Mouse (Mus musculus) c-Kit-positive CD71-negative TER-119-negative erythroid progenitor cells, embryonic 14.5 days (primary cell): ENCODE results near the gene Git1.

Experiments
- DNase-seq: peaks from one replicate; pipeline ENCODE4 v3.0.0-alpha.2; 2013; ENCODE audit warnings: low read depth

Gene Git1

GRCm38 (mm10) chr11:77501971-77502370, 8.6 kb downstream of the Git1 start:
- DNase-seq = no peak

DNA sequence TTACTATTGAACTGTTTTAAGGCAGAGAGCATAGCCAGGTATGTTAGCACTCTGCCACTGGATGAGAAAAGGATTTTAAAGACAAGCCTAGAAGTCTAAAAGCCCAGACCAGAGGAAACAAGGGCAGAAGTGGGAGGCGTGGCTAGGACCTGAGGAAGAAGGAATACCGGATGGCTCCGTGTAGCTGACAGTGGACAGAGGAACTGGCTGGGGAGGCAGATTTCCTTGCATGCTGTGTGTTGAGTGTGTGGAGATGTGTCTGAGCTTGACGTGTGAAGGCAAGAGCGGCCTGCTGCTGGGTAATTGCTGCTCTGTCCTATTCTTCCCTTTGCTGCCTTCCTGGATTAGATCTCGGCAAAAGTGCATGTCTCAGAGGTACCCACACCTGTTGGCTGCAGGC, 9.1 kb downstream of the Git1 start:
- no peak for DNase-seq

- DNase-seq = no peak
Measured at GRCm38 (mm10) chr11:77503511-77503910, 10.1 kb downstream of the Git1 start.

DNA sequence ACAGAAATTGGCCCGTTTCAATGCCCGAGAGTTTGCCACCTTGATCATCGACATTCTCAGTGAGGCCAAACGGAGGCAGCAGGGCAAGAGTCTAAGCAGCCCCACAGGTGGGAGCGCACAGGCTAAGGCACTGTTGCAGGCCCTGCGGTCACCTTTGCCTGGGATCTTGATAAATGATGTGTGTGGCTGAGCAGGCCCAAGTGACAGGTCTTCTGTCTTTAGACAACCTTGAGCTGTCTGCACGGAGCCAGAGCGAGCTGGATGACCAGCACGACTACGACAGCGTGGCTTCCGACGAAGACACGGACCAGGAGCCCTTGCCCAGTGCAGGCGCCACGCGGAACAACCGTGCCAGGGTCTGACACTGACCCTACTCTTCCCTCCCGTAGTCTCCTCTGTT, 11.0 kb downstream of the Git1 start:
- DNase-seq = no peak

- DNase-seq = no peak
Measured at GRCm38 (mm10) chr11:77505291-77505980, 12.1 kb downstream of the Git1 start.

DNA sequence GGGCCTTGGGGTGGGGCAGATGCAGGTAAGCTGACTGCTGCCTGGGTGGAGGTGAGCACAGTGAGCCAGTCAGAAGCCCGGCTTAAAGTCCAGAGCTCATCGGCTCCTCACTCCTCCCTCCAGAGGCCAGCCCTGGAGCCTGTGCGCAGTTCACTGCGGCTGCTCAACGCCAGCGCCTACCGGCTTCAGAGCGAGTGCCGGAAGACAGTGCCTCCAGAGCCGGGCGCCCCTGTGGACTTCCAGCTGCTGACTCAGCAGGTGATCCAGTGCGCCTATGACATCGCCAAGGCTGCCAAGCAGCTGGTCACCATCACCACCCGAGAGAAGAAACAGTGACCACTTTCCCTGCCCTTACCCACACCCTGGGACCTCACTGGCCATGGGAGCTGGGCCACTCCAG, 12.9 kb downstream of the Git1 start:
- DNase-seq = no peak

DNA sequence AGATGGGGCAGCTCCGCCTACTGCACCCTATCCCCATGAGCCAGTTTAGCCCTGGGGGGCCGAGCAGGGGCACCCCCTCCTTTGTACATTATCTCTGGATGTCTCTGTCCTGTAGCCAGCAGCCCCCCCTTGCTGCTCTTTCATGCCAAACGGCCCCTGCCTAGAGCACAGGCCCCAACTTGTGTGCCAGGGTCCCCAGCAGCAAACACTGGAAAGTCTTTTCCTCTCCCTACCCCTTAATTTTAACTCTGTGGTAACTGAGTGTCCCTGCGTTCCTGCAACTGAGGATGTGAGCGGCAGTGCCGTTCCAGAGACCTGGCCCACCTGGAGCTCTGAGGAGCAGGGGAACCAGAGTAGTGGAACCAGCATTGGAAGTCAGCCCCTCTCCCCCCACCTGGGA, 13.6 kb downstream of the Git1 start:
- no peak for DNase-seq

DNA sequence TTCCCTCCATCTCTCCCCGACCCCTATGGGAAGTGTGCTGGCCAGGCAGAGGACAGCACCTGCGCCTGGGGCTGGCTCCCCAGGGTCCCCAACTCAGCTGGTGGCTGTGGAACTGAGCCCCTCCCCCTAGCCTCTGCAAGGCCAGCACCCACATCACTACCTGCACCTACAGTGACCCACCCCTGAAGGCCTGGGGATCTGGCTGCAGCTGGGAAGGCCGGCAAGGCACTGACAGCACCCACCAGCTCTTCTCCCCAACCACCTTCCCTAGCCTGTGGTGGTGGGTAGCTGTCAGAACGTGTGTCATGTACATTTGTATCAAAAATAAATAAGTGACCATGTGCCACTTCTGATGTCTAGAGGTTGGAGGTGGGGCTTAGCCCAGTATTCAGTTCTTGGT, 14.1 kb downstream of the Git1 start:
- no peak for DNase-seq

DNA sequence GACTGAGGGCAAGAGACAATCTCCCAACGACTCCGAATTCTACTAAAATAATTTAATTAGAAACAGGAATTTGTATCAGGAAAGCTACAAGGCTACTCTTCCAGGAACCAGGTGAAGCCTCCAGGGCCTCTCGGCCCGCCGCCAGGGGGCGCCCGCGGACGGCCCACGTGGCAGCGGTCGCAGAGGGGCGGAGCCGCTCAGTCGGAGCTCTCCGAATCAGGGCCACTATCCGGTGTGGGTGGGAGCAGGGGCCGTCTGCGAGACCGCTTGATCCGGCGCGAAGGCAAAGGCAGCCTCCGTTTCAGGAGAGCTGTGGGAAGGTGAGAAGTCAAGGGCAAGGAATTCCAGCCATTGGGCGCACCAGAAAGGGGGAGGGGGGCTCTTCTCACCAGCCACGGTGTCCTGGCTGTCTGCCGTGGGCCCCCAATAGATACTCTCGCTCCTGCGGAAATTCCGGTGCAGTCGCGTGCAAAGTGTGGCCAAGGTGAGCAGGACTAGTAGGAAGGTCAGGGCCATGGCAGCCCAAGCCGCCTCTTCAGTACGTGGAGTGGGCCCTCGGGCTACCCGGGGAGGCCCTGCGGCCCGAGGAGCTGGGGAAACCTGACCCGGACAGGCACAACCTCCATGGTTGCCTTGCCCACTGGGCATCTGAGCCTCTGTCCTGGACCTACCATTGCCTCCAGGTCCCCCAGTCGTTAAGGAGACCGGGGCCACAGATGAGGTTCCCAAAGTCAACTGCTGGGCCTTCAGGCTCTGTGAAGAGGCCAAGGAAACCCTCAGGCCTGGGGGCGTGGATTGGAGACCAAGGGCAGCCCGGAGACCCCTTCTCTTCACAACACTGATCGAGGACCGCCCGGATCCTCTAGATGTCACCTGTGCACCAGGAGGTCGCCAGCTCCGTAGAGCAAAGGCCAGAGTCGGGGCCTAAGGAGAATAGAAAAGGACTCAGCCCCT, 15.0 kb downstream of the Git1 start:
- no peak for DNase-seq

DNA sequence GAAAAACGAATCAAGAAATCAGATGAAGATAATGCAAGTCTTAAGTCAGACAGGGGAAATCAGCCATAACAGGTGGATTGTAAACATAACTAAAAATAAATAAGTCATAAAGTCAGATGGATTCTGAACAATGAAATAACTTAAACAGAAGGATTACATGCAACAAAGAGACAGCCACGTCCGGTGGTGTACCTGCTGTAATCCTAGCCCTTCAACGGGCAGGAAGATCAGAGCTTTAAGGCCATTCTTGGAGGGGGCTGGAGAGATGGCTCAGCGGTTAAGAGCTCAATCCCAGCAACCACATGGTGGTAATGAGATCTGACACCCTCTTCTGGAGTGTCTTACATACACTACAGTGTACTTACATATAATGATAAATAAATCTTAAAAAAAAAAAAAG, 18.0 kb downstream of the Git1 start:
- no peak for DNase-seq

- no peak for DNase-seq
Measured at GRCm38 (mm10) chr11:77512891-77513810, 19.8 kb downstream of the Git1 start.

GRCm38 (mm10) chr11:77513811-77514170, 20.4 kb downstream of the Git1 start:
- DNase-seq = no peak

- no peak for DNase-seq
Measured at GRCm38 (mm10) chr11:77514281-77514831, 21.0 kb downstream of the Git1 start.

DNA sequence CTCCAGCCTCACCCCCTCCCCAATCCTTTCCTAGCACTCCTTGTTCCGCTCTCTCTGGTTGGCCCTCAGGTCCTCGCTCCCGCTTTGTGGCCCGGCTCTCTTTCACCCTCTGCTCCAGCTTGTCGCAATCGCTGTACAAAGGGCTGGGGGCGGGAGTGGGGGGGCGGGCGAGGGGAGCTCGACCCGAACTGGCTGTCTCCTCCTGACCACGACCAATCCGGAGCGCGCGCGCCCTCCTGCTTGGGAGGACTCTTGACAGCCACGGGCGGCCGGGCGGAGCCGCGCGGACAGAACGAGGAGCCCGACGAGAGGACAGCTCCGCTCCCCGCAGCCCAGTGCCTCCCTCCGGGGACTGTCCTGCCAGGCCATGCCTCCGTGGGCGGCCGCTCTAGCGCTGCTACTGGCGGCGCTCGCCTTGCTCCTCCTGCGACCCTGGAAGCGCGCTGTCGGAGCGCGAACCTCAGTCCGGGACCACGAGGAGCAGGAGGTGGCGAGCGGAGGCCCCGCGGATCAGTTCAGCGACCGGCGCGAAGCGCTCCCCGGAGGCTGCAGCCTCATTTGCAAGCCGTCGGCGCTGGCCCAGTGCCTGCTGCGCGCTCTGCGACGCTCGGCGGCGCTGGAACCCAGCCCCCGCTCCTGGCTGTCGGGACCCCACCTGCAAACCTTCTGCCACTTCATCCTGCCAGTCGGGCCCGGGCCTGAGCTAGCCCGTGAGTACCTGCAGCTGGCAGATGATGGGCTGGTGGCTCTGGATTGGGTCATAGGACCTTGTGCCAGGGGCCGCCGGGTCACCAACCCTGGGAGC, 21.7 kb downstream of the Git1 start, which contains the start of gene Abhd15:
Abhd15 (plus strand) TSS at position 290 of the 805 bp plus-strand sequence.
- no peak for DNase-seq

DNA sequence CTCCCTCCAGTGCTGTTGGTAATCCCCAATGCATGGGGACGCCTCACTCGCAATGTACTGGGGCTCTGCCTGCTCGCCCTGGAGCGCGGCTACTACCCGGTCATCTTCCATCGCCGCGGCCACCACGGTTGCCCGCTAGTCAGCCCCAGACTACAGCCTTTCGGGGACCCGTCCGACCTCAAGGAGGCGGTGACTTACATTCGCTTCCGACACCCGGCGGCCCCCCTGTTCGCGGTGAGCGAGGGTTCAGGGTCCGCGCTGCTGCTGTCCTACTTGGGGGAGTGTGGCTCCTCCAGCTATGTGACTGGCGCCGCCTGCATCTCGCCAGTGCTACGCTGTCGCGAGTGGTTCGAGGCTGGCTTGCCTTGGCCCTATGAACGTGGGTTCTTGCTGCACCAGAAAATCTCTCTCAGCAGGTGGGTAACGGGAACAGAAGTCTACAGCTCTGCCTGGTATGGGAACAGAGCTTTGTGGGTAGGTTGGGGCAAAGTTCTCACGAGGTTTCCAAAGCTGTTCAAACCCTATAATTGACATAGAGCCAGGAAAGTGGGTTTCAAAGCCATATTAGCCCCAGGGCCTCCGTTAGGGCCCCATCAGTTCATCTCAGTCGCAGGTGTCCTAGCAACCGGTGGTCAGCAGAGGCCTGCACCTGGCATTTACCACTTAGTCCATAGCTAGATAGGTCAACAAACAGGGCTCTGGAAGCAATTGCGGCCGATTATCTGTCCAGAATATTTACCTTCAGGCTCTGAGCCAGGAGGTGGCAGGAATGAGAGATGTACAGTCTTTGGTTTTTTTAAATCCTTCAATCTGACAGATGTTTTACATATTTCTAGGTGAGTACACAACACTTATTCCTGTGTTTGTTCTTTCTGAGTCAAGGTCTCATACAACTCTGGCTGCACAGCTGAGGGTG, 22.5 kb downstream of the Git1 start, which contains the start of gene Trp53i13:
Trp53i13 (minus strand) TSS at position 344 of the 916 bp plus-strand sequence.
- DNase-seq = no peak

GRCm38 (mm10) chr11:77516553-77517425, 23.4 kb downstream of the Git1 start:
- DNase-seq = no peak

GRCm38 (mm10) chr11:77518051-77518798, 24.9 kb downstream of the Git1 start:
- DNase-seq = no peak

DNA sequence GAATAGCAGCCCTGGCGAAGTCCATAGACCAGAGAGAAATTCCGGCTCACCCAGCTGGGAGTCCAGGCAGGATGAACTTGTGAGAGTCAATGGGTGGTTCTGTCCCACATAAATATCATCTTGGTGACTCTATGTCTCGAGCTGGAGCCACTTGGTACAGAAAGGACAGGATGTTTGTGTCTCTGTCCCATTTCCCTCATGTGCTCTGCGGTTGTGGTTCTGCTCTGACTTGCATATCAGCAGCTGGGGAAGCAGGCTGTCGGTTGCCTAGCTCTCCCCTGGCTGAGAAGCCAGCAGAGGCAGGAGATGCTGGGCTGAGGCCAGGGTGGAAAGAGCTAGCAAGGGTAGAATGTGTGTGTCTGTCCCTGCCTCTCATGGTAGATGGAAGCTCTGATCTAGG, 25.7 kb downstream of the Git1 start, which contains the start of gene Gm10392:
Gm10392 (minus strand) TSS at position 156 of the 400 bp plus-strand sequence.
- no peak for DNase-seq
